Mouse (Mus musculus): Measurements from ENCODE around the gene Bsn.

DNA sequence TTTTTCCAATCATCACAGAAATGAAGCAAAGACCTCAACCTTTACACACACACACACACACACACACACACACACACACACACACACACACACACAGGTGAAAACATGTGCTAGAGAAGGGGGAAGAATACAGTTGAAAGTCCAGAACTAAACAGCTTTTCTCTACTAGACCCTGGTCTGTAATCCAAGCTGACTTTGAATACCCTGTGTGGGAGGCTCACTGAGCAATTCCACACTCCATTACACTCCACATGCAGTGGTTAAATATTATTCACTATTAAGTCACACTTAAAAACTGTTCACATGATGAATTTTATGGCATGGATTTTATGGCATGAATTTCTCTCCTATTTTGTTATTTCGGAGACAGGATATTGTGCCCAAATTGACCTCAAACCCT lies 33.4 kb upstream of the Bsn start:
- TF ChIP-seq CTCF (IDR thresholded peaks at IDR 0.05; ENCODE audit: extremely low read depth, insufficient read length, insufficient replicate concordance, low read depth, low read length) (no peak), POLR2A (IDR thresholded peaks at IDR 0.05; ENCODE audit: low read depth, low read length) (no peak)

Data from small intestine, adult 2 months (tissue).